Mouse (Mus musculus): ENCODE measurements around the gene Ccdc85a. TPM values are rescaled to one million over a fixed set of nuclear protein-coding genes. Genes with fewer than 3 reads are reported as not detected.
A peak's percentile ranks its signal among the peaks of the same experiment; 100 is the strongest.

Gene Ccdc85a
- 3.3 and 3.4 TPM in 2 replicates for polyA plus RNA-seq (2016; fragmentation: Nextera tagmentation; extraction: Ambion mirVana)

GRCm38 (mm10) chr11:28583911-28584434, at the start of gene Ccdc85a:
Ccdc85a (minus strand) TSS chr11:28584324.
- Histone ChIP-seq H3K27me3 (replicated peaks; ENCODE audit: low read depth, poor library complexity, severe bottlenecking) (peaks cover 46% of the 10 kb centered on the region), H3K27ac (replicated peaks) (peak within 1 kb of the TSS; percentile 26; the same call in 1 of the 2 replicates), H3K4me1 (peaks cover 10% of the 10 kb centered on the region), H3K9me3 (no peaks in the 10 kb centered on the region), H3K4me3 (peak within 1 kb of the TSS; percentile 65), H3K36me3 (replicated peaks) (no peaks in the 10 kb centered on the region)
- peak; percentile 92 for DNase-seq (ENCODE audit: low spot score)
- WGBS = under 1% methylated on average over 25 of the region's 25 CpGs

GRCm38 (mm10) chr11:28633571-28634125, 49.5 kb upstream of the Ccdc85a start:
- H3K4me3 ChIP-seq = no peak overlapping the region
- H3K27ac ChIP-seq (replicated peaks) = no peak overlapping the region
- no peak for DNase-seq (ENCODE audit: low spot score)

GRCm38 (mm10) chr11:28633093-28633492, 49.0 kb upstream of the Ccdc85a start:
- WGBS = 75% methylated on average over 1 of the region's 1 CpGs
- H3K4me3 ChIP-seq = no peak overlapping the region
- H3K27ac ChIP-seq (replicated peaks) = no peak overlapping the region
- no peaks in the 10 kb centered on the region for H3K36me3 ChIP-seq (replicated peaks)
- DNase-seq (ENCODE audit: low spot score) = no peak
- no peaks in the 10 kb centered on the region for H3K9me3 ChIP-seq
- H3K27me3 ChIP-seq (replicated peaks; ENCODE audit: low read depth, poor library complexity, severe bottlenecking) = no peaks in the 10 kb centered on the region
- H3K4me1 ChIP-seq = peaks cover 10% of the 10 kb centered on the region

More at GRCm38 (mm10) chr11:28633571-28634125, 49.5 kb upstream of the Ccdc85a start:
- Histone ChIP-seq H3K36me3 (replicated peaks) (no peaks in the 10 kb centered on the region), H3K4me1 (peaks cover 10% of the 10 kb centered on the region), H3K27me3 (replicated peaks; ENCODE audit: low read depth, poor library complexity, severe bottlenecking) (no peaks in the 10 kb centered on the region), H3K9me3 (no peaks in the 10 kb centered on the region)
- 8% methylated on average over 1 of the region's 1 CpGs for WGBS

GRCm38 (mm10) chr11:28630771-28631170, 46.6 kb upstream of the Ccdc85a start:
- H3K4me3 ChIP-seq = no peak overlapping the region
- DNase-seq (ENCODE audit: low spot score) = no peak
- no peaks in the 10 kb centered on the region for H3K27me3 ChIP-seq (replicated peaks; ENCODE audit: low read depth, poor library complexity, severe bottlenecking)
- no peaks in the 10 kb centered on the region for H3K36me3 ChIP-seq (replicated peaks)
- peaks cover 10% of the 10 kb centered on the region for H3K4me1 ChIP-seq
- no peaks in the 10 kb centered on the region for H3K9me3 ChIP-seq
- H3K27ac ChIP-seq (replicated peaks) = no peak overlapping the region
- WGBS = 77% methylated on average over 2 of the region's 2 CpGs

GRCm38 (mm10) chr11:28610781-28611491, 26.8 kb upstream of the Ccdc85a start:
- H3K27ac ChIP-seq (replicated peaks) = no peak overlapping the region
- H3K4me3 ChIP-seq = no peak overlapping the region
- no peaks in the 10 kb centered on the region for H3K4me1 ChIP-seq
- no peak for DNase-seq (ENCODE audit: low spot score)
- no peaks in the 10 kb centered on the region for H3K27me3 ChIP-seq (replicated peaks; ENCODE audit: low read depth, poor library complexity, severe bottlenecking)
- no peaks in the 10 kb centered on the region for H3K9me3 ChIP-seq
- H3K36me3 ChIP-seq (replicated peaks) = no peaks in the 10 kb centered on the region

GRCm38 (mm10) chr11:28583138-28583910, 800 bp downstream of the Ccdc85a start:
- no peaks in the 10 kb centered on the region for H3K9me3 ChIP-seq
- H3K4me1 ChIP-seq = peaks cover 10% of the 10 kb centered on the region
- DNase-seq (ENCODE audit: low spot score) = peak; percentile 52
- peaks cover 46% of the 10 kb centered on the region for H3K27me3 ChIP-seq (replicated peaks; ENCODE audit: low read depth, poor library complexity, severe bottlenecking)
- WGBS = under 1% methylated on average over 63 of the region's 63 CpGs
- peak overlapping the region; percentile 65 for H3K4me3 ChIP-seq
- no peaks in the 10 kb centered on the region for H3K36me3 ChIP-seq (replicated peaks)
- H3K27ac ChIP-seq (replicated peaks) = peak overlapping the region; percentile 26; the same call in 1 of the 2 replicates

- H3K9me3 ChIP-seq = no peaks in the 10 kb centered on the region
- H3K4me3 ChIP-seq = peak overlapping the region; percentile 65; the same call in 1 of the 2 replicates
- H3K27me3 ChIP-seq (replicated peaks; ENCODE audit: low read depth, poor library complexity, severe bottlenecking) = peaks cover 46% of the 10 kb centered on the region
- no peaks in the 10 kb centered on the region for H3K36me3 ChIP-seq (replicated peaks)
- peaks cover 10% of the 10 kb centered on the region for H3K4me1 ChIP-seq
- no peak overlapping the region for H3K27ac ChIP-seq (replicated peaks)
- 13% methylated on average over 5 of the region's 5 CpGs for WGBS
- no peak for DNase-seq (ENCODE audit: low spot score)
These were observed 1.9 kb downstream of the Ccdc85a start for GRCm38 (mm10) chr11:28582218-28582617.

- no peaks in the 10 kb centered on the region for H3K9me3 ChIP-seq
- no peak overlapping the region for H3K27ac ChIP-seq (replicated peaks)
- no peaks in the 10 kb centered on the region for H3K27me3 ChIP-seq (replicated peaks; ENCODE audit: low read depth, poor library complexity, severe bottlenecking)
- no peak for DNase-seq (ENCODE audit: low spot score)
- WGBS = 80% methylated on average over 1 of the region's 1 CpGs
- H3K4me1 ChIP-seq = no peaks in the 10 kb centered on the region
- H3K36me3 ChIP-seq (replicated peaks) = 0 out of 2 replicates have a peak, but pooled peaks cover 2% of the 10 kb centered on the region
- H3K4me3 ChIP-seq = no peak overlapping the region
These were observed 11.7 kb downstream of the Ccdc85a start for GRCm38 (mm10) chr11:28572423-28572822.

- Histone ChIP-seq H3K27ac (replicated peaks) (no peak overlapping the region), H3K9me3 (0 out of 2 replicates have a peak, but pooled peaks cover 3% of the 10 kb centered on the region), H3K27me3 (replicated peaks; ENCODE audit: low read depth, poor library complexity, severe bottlenecking) (no peaks in the 10 kb centered on the region), H3K4me1 (no peaks in the 10 kb centered on the region), H3K4me3 (no peak overlapping the region), H3K36me3 (replicated peaks) (no peaks in the 10 kb centered on the region)
- no peak for DNase-seq (ENCODE audit: low spot score)
These were observed 27.7 kb downstream of the Ccdc85a start for GRCm38 (mm10) chr11:28556420-28556819.

GRCm38 (mm10) chr11:28543429-28543828, 40.7 kb downstream of the Ccdc85a start:
- no peaks in the 10 kb centered on the region for H3K27me3 ChIP-seq (replicated peaks; ENCODE audit: low read depth, poor library complexity, severe bottlenecking)
- H3K4me1 ChIP-seq = peaks cover under 1% of the 10 kb centered on the region
- no peak overlapping the region for H3K27ac ChIP-seq (replicated peaks)
- no peak for DNase-seq (ENCODE audit: low spot score)
- no peaks in the 10 kb centered on the region for H3K9me3 ChIP-seq
- no peak overlapping the region for H3K4me3 ChIP-seq
- H3K36me3 ChIP-seq (replicated peaks) = no peaks in the 10 kb centered on the region
- WGBS = 87% methylated on average over 2 of the region's 2 CpGs

GRCm38 (mm10) chr11:28541307-28541706, 42.8 kb downstream of the Ccdc85a start:
- Histone ChIP-seq H3K27me3 (replicated peaks; ENCODE audit: low read depth, poor library complexity, severe bottlenecking) (no peaks in the 10 kb centered on the region), H3K27ac (replicated peaks) (no peak overlapping the region), H3K4me1 (peaks cover 10% of the 10 kb centered on the region), H3K36me3 (replicated peaks) (no peaks in the 10 kb centered on the region), H3K9me3 (no peaks in the 10 kb centered on the region), H3K4me3 (no peak overlapping the region)
- WGBS = 86% methylated on average over 1 of the region's 1 CpGs
- DNase-seq (ENCODE audit: low spot score) = no peak

GRCm38 (mm10) chr11:28533286-28533685, 50.8 kb downstream of the Ccdc85a start:
- no peak for DNase-seq (ENCODE audit: low spot score)
- Histone ChIP-seq H3K27ac (replicated peaks) (no peak overlapping the region), H3K27me3 (replicated peaks; ENCODE audit: low read depth, poor library complexity, severe bottlenecking) (no peaks in the 10 kb centered on the region), H3K4me3 (no peak overlapping the region), H3K9me3 (peaks cover 10% of the 10 kb centered on the region), H3K36me3 (replicated peaks) (no peaks in the 10 kb centered on the region), H3K4me1 (peaks cover 8% of the 10 kb centered on the region)
- 81% methylated on average over 2 of the region's 2 CpGs for WGBS

Data from embryonic facial prominence, embryonic 10.5 days (tissue).